In the genomic region with DNA sequence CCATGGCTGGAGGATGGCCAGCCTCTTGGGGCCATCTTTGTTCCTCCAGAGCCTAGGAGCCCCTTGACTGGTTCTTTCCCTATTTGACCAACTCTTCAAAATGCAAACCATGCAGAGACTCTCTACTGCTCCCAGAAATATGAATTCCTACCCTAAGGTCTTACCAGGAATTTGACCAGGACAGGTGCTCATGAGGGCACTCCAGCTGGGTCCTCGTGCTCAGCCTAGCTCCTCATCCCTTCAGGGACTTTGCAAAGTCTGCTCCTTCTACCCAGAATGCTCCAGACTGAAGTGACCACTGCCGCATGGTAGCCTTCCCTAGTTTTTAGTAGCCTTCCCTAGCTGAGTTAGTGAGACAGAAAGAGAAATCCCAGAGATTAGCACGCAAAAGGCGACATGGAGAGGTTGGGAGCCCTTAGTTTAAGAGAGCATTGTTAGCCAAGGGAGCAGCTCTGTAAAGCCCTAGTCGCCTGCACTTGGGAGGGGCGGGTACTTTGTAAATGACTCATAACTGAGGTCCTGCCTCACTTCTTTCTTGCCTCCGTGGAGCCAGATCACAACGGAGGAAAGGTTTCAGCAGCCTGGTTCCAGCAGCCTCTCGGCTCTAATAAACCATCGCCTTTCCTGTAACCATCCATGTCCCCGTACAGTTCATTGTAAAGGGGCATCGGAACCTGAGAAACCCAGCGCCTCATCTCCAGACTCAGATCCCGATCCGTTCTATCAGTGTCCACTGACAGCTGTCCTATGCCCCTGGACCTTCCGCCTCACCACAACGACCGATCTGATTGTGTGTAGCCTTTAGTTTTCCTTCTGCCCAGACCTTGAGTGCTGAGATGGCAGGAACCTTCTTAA, we compare ENCODE assay signal across 9 mouse cellular contexts. TPM values are rescaled to one million over a fixed set of nuclear protein-coding genes. Genes with fewer than 3 reads are reported as not detected.
DNase-seq lines count a peak whose midpoint lies in the region; ATAC-seq and TF ChIP-seq lines count a peak whose summit lies in the region.
"Had no signal": no experiment of that assay in that cellular context is flagged by ENCODE, and none has a peak within 500 bp of the region (broad histone marks: within the 10 kb centered on the region; RNA-seq: fewer than 3 reads in every experiment).

No protein-coding gene starts in this region.

- no peak for TF ChIP-seq POLR2A in limb, embryonic 14.5 days (IDR thresholded peaks at IDR 0.05; ENCODE audit: borderline replicate concordance, extremely low read depth, insufficient read depth, insufficient read length)

- H3K4me3 ChIP-seq in limb, embryonic 14.5 days (replicated peaks; ENCODE audit: low read length) = no peak overlapping the region

- WGBS in limb, embryonic 14.5 days = 21% methylated on average over 18 of the region's 18 CpGs

- intact Hi-C loops in left cerebral cortex, postnatal 36 days (cut with DNase I) = no loop called here
- intact Hi-C loops in left cerebral cortex, postnatal 4 days (cut with DNase I) = no loop called here

- peak; percentile 50 for DNase-seq in adrenal gland, adult 2 months
- no peak for DNase-seq in adrenal gland, adult 8-10 months
- DNase-seq in urinary bladder, postnatal 14 days (ENCODE audit: low spot score) = peak; percentile 38
- no peak for DNase-seq in urinary bladder, postnatal 10 days (ENCODE audit: low spot score)
- DNase-seq in limb, embryonic 14.5 days (ENCODE audit: low spot score) = no peak
- DNase-seq in left cerebral cortex, postnatal 36 days (ENCODE audit: low spot score in 2 of 2) = no peak
- DNase-seq in left cerebral cortex, adult 9 months (ENCODE audit: low spot score in 2 of 2) = no peak
- DNase-seq in left cerebral cortex, postnatal 4 days = no peak
- DNase-seq: cerebellum, adult 9-10 months had no signal

- no peak overlapping the region for H3K9ac ChIP-seq in limb, embryonic 14.5 days (ENCODE audit: low read depth, low read length, severe bottlenecking)

- peak overlapping the region; percentile 7 for H3K4me2 ChIP-seq in limb, embryonic 14.5 days (replicated peaks; ENCODE audit: low read depth, low read length, severe bottlenecking)

- H3K9me3 ChIP-seq in limb, embryonic 14.5 days (ENCODE audit: control insufficient read depth, low read length) = no peaks in the 10 kb centered on the region

- peaks cover 15% of the 10 kb centered on the region for H3K27me3 ChIP-seq in limb, embryonic 14.5 days (ENCODE audit: control insufficient read depth, insufficient read depth, low read length)

- no peaks in the 10 kb centered on the region for H3K36me3 ChIP-seq in limb, embryonic 14.5 days (ENCODE audit: control insufficient read depth, insufficient read depth, low read length)

- ATAC-seq in limb, embryonic 14.5 days (ENCODE audit: low FRiP score, low read depth) = no peak

- peaks cover 7% of the 10 kb centered on the region; the same call in 1 of the 2 replicates for H3K4me1 ChIP-seq in limb, embryonic 14.5 days (ENCODE audit: control insufficient read depth, insufficient read depth, low read length)

- no peak overlapping the region for H3K27ac ChIP-seq in limb, embryonic 14.5 days (replicated peaks; ENCODE audit: low read depth, low read length)

RNA-seq across cellular contexts. Expression of a gene that starts 28.2 kb away (rescaled TPM):
- total RNA-seq in adrenal gland, adult 2 months (2021) = 10 to 100 TPM; 15.0 to 15.6 TPM
- 17.9 and 26.2 TPM in 2 replicates for polyA plus RNA-seq in adrenal gland, adult 2 months (2012; rRNA removed)
- total RNA-seq in adrenal gland, adult 8-10 months (2022) = 10 to 100 TPM; 13.6 to 28.0 (median 17.8) TPM
- polyA plus RNA-seq in limb, embryonic 14.5 days (2012; rRNA removed) = 10.7 and 11.9 TPM in 2 replicates
- 14.4 and 15.0 TPM in 2 replicates for polyA plus RNA-seq in limb, embryonic 14.5 days (2014; fragmentation: Nextera tagmentation; extraction: Ambion mirVana)
- 10 to 100 TPM; 16.1 to 22.2 TPM for total RNA-seq in left cerebral cortex, postnatal 36 days (2021)
- total RNA-seq in left cerebral cortex, postnatal 4 days (2021) = 1 to 10 TPM; 5.5 to 7.1 TPM

Comparison
In these comparisons a context has a peak if more than half of its experiments do, and no peak if none do; other contexts are left out.
1. DNase-seq: peak in adrenal gland, adult 2 months (single experiment) and urinary bladder, postnatal 14 days (single experiment); none in adrenal gland, adult 8-10 months (single experiment), urinary bladder, postnatal 10 days (single experiment), limb, embryonic 14.5 days (single experiment), left cerebral cortex, postnatal 36 days (0 of 2), left cerebral cortex, adult 9 months (0 of 2) and left cerebral cortex, postnatal 4 days (single experiment).